Mouse (Mus musculus) ES-CJ7 (cell line): ENCODE data around the gene Glyatl3.

Experiments
- DNase-seq: peaks from one replicate; pipeline ENCODE4 v3.0.0; 2011; ENCODE audit warnings: low read depth, low spot score

Gene Glyatl3

GRCm38 (mm10) chr17:40868952-40869747 lies 45.0 kb downstream of the Glyatl3 start:
- DNase-seq: no peak

- no peak for DNase-seq
These were observed 59.1 kb downstream of the Glyatl3 start for GRCm38 (mm10) chr17:40855065-40855464.
